Mouse (Mus musculus) CH12.LX (cell line): Measurements from ENCODE around the gene Zdhhc4.

Source experiments
- CTCF ChIP-seq, 2 experiments: IDR thresholded peaks in 1 of 2; conservative IDR thresholded peaks in 1 of 2; 2 replicates each; pipeline ENCODE4 v1.5.1; 2011 to 2012; ENCODE audit warnings: low read depth in 2 of 2, low read length in 2 of 2, improper control_type of control experiment in 1 of 2, inconsistent platforms in 1 of 2, mild to moderate bottlenecking in 1 of 2, moderate library complexity in 1 of 2
- EP300 ChIP-seq: IDR thresholded peaks from 2 replicates; pipeline ENCODE4 v1.6.1; 2011; ENCODE audit warnings: low read length, improper control_type of control experiment
- HCFC1 ChIP-seq: IDR thresholded peaks from 2 replicates; pipeline ENCODE4 v1.6.1; 2012; ENCODE audit warnings: low read depth, mild to moderate bottlenecking, inconsistent platforms, low read length, improper control_type of control experiment
- MAZ ChIP-seq: IDR thresholded peaks from 2 replicates; pipeline ENCODE4 v1.6.1; 2012; ENCODE audit warnings: low read depth, mild to moderate bottlenecking, inconsistent platforms, low read length, improper control_type of control experiment, moderate library complexity
- POLR2A ChIP-seq: IDR thresholded peaks from 2 replicates; pipeline ENCODE4 v1.6.1; 2011; ENCODE audit warnings: low read depth, mild to moderate bottlenecking, improper control_type of control experiment, low read length

DNA sequence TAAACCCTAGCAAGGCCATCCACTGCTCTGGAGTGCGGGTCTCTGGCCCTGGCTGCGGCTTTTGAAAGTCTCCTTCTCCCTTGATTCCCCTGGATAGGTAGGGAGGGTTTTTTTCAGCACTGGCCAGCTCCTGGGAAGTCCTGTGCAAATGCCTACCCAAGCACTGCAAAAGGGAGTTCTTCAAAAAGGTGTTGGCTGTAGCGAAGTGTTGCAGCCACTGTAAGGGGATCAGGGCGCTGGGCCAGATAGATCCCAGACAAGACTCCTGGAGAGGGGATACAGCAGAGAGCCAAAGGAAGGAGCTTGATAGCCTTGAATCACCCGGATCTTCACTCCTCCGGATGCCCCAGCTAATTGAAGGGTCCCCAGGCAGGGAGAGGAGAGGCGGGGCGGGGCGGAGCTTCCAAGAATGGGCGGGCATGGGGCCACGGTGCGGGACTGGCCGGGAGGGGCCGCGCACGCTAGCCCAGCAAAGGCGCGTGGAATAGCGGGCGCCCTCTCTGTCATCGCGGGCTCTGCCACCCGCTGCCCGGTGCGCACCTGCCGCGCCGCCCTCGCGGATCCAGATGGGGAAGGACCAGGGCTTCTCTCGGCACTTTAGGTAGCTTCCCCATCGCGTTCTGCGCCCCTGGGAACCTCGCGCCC, 40.7 kb upstream of the Zdhhc4 start:
- no peak for TF ChIP-seq EP300
- TF ChIP-seq MAZ: no peak
- TF ChIP-seq CTCF (conservative IDR thresholded peaks at IDR 0.05 in 1 of 2, IDR thresholded peaks at IDR 0.05 in 1 of 2; ENCODE audit: low read depth in 2 of 2, low read length in 2 of 2): no peak
- no peak for TF ChIP-seq HCFC1
- TF ChIP-seq POLR2A: no peak
